Mouse (Mus musculus) layer of hippocampus, adult 8-10 months (tissue): ENCODE data around the gene Tmem132c. TPM values are rescaled to one million over a fixed set of nuclear protein-coding genes. Genes with fewer than 3 reads are reported as not detected.

Source experiments
- DNase-seq, 2 experiments: peaks; one replicate each; pipeline ENCODE4 v3.0.0; 2022; ENCODE audit warnings: low spot score in 2 of 2
- total RNA-seq, 4 experiments: library from RNA; stranded (reverse); gene quantifications; 2 replicates each; pipeline ENCODE4 v1.2.4; 2022

Tmem132c gene
- total RNA-seq, 4 experiments from 2014 or later: 3.9 to 4.1 (median 4.0) TPM

DNA sequence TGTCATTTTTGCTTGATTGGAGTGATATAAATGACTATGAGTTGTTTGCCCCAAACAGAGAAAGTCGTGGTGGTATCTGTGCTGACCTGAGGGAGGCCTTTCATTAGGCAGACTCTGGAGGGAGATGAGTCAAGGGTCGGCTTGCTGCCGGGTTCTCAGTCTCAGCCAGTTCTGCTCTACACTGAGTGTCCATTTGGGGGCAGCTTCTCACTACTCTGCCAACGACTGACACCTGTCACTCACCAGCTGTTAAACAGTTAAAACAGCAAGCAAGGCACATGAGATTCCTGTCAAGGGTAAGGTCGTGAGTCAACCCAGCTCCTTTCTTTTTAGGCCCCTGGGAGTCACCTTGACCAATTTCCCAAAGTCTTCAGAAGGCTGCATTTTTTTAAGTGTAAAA is 350.8 kb downstream of the Tmem132c start:
- no peak for DNase-seq

DNA sequence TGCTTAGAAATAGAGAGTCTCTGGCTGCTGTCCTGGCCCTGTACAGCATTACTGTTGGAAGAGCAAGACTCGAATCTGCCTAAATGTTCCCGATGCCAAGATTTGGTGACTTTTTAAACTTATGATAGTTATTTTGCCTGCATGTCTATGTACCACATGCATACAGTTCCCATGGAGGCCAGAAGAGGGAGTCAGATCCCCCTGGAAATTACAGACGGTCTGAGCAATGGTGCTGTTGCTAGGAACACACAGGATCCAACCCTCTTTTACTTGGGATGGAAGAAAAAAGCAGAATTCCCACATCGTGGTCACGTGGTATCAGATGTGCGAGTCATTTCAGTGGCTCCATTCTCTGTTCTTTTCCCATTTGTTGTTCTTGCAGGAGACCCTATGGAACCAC is 351.2 kb downstream of the Tmem132c start:
- peak in 1 of 2 experiments; percentile 60 for DNase-seq

DNA sequence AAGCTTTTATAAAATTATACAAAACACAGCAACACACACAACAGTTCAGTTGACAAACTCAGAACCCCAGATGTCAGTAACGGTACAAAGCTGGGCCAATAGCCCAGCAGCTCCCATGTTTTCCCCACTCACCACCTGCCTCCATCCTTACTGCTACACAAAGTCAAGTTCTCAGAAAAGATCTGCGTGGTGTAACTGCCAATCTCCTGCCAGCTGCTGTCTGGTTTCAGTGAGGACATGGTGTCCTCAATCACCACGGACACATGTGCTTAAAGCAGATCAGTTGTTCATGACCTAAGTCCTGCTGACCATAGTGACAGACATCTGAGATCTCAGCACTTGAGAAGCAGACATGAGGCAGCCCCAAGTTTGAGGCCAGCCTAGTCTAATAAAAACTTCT is 354.1 kb downstream of the Tmem132c start:
- DNase-seq: peak; percentile 39 to 53

DNA sequence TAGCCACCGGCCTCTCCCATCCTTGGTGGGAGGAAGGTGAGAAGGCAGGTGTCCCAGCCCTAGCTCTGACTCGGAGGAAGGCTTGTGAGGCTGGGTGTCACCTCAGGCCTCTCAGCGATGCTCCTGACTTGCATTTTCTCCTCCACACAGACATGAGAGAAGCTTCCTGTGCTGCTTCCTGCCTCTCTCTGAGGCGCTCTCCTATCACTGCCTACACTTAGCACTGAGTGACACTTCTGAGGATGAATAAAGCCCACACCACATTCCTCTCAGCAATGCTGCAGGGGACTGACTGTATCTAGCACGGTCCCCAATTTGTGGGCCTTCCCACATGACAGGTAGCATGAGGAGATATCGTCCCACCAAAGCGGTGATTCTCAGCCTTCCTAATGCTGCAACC is 355.3 kb downstream of the Tmem132c start:
- no peak for DNase-seq

DNA sequence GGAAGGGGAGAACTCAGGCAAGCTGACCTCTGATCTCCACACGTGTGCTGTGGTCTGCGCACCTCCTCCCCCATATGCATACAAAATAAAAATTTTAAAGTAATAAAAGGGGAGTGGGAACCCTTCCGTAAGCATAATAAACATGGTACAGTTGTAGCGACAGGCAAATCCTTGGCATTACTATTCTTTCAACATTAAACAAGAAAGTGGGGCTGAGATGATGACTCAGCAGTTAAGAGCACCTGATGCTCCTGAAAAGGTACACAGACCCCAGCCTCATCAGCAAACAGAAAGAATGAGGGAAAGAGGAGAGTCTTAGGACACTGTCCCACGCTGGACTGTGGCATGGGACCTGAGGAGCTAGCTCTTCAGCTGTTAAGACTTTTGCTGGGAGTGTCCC is 361.4 kb downstream of the Tmem132c start:
- no peak for DNase-seq

DNA sequence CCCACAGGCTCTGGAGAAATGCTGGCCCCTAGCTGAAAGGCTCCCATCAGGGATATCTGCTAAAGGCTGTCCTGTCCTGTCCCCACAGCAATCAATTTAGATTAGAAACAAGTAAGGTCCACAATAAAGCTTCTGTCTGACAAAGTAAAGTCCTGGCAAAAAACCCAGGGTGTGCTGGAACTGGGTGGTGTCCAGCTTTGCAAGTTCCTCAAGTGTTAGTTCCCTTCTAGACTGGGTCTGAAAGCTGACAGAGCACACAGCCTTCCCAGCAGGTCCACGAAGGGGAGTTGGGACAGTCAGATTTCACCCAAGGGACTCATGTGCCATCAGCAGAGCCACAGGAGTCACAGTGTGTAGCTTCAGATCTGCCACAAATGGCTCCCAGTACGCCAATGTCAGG is 365.9 kb downstream of the Tmem132c start:
- DNase-seq: no peak

DNA sequence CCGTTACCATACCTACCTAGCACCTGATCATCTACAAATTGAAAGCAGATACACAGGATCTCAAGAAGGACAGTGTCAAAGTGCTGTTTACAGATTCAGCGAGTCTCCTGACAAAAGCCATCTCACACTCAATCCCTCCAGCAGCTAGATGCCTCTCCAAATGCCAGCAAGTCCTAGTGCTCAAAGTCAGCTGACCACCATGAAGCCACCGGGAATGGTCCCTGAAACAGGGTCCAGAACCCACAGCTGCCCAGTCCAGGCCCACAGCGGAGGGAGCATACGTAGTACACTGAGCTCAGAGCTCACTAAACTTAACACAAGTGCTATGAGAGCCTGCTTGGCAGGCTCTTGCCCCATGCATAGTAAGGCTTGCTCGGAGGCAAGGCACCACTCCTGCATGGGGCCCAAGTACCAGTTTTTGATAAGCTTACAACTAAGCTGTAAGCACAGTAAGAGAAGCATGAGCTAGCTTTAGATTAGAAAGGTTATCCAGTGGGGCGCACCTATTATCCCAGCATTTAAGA is 367.6 kb downstream of the Tmem132c start:
- no peak for DNase-seq

DNA sequence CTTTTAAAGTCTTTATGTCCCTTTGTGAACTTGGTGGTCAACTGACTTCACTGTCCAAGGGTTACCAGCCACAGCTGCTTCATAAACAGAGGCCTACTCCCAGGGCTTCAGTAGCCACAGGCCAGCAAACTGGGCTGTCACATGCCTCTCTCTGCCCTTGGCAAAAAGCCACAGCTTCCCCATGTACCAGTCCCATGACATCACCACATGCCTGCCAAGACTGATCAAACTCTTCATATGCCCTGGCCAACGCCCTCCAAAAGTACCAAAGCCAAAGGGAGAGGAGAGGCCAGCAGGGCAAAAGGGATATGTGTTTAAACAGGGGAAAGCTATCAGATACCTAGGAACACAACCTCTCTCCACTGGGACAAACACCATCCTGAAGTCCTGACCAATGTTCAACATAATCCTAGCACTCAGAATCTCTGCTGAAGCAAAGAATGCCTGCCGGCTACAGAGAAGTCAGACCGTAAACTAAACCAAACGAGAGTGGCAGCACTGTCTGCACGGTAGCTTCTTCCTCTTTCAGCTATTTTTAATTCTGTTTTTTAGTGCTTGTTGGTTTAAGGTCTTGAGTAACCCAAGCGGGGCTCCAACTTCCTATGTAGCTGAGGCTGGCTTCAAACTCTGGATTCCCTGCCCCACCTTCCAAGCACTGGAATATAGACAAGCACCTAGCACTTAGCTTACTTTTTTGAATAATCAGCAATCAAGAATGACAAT is 369.3 kb downstream of the Tmem132c start:
- peak; percentile 60 to 81 for DNase-seq

DNA sequence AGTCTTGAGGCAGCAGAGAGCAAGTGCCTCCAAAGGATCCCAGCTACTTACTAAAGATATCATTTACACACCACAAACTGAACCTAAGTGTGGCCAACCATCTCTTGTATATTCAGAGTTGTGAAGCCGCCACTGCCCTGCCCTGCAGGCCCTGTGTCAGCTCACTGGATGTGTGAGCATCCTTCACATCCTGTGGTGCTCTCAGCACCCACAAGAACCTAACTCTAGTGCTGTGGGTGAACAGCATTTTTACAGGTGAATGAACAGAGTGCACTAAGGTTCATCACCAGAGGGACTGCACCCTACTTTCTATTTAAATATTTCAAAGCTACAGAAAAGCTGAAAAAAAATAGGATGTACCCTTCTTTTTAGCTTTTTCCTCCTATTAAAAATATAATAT is 370.3 kb downstream of the Tmem132c start:
- DNase-seq: no peak

DNA sequence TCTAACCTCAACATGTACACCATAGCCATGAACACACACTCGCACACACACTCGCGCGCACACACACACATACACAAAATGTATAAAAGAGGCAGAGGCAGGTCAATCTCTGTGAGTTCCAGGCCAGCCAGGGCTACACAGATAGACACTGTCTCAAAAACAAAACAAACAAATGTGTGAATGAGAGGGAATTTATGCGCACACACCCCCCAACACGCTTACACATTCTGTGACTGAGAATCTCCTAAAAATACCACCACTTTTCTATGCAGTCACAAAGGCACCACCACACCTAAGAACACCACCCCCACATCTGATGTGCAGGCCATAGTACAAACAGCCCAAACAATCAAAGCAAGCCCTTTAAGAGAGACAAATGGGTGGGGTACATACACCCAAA is 370.8 kb downstream of the Tmem132c start:
- no peak for DNase-seq
